Mouse (Mus musculus): Measurements from ENCODE around the gene Card10.

Gene Card10

DNA sequence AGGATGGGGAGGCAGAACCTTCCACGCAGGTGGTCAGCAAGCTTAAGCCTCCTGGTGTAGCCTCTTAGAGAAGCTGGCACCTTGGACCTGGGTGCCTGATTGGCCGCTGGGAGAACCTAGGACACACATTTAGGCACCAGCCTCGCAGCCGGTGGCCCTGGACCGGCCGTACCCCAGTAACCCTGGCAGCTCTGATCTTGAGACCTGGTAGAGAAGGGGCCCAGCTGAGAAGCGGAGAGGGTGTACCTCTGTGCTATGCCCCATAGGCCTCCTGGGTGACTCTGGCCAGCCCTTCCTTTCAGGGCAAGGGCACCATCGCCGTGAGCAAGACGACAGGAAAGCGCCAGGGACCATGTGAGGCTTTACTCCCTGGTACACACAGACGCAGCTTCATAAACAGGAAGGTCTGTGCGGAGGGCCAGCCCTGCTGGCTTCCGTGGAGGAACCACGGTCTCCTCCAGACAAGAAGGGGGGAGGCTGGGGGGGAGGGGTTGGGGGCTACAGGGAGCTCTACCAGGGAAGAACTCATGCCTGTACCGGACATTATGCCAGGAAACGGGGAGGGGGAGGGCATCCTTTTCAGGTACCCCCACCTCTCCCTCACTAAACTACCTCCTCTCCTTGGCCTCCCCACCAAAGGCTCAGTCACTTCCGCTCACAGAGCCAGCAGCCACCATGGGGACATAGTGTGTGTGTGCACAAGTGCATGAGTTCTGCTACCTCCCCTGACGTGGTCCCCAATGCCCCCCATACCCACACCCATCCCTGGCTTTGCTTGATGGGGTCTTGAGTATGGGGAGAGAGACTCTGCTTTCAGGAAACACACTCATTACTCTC is 31.1 kb downstream of the Card10 start:
- no peak for DNase-seq

DNA sequence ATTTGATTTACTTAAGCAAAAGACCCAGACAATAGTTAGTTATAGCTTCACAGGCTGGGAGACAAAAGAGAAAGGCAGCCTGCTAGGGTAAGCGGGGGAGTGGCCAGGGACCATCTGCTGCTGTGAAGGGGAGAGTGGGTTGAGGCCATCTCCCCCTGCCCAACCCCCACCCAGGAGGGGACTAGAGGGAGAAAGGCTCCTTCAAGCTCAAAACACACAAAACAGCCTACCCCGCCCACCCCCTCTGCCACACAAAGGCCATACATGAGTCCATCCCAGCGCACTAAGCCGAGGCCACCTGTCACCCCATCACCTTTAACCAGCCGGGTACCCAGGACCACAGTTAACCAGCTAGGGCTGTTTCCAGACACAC is 31.9 kb downstream of the Card10 start:
- no peak for DNase-seq

- no peak for DNase-seq
These were observed 32.4 kb downstream of the Card10 start for GRCm38 (mm10) chr15:78770234-78770982.

GRCm38 (mm10) chr15:78769064-78769463 is 33.8 kb downstream of the Card10 start:
- no peak for DNase-seq

GRCm38 (mm10) chr15:78763704-78764103 is 39.1 kb downstream of the Card10 start:
- DNase-seq = no peak

- no peak for DNase-seq
These were observed 39.6 kb downstream of the Card10 start for GRCm38 (mm10) chr15:78763210-78763609.

DNA sequence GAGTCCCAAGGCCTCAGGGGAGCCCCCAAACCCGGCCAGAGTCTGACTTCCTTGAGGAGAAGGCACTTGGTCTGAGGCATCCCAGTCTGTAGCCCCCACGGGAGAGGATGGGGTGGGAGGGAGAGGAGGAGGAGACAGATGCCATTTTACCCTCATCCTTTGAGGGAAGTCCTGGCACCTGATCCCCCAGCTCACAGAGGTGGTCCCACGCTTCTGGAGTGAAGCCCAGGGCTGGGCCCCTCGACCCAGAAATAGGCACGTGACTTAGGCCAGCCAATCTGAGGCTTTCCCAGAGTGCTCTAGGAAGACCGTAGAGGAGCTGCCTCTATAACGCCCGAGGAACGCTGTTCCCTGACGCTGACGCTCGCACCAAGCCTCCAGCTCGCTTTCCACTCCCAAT is 41.7 kb downstream of the Card10 start:
- DNase-seq = no peak

- DNase-seq = no peak
These were observed 44.7 kb downstream of the Card10 start for GRCm38 (mm10) chr15:78758132-78758531.

DNA sequence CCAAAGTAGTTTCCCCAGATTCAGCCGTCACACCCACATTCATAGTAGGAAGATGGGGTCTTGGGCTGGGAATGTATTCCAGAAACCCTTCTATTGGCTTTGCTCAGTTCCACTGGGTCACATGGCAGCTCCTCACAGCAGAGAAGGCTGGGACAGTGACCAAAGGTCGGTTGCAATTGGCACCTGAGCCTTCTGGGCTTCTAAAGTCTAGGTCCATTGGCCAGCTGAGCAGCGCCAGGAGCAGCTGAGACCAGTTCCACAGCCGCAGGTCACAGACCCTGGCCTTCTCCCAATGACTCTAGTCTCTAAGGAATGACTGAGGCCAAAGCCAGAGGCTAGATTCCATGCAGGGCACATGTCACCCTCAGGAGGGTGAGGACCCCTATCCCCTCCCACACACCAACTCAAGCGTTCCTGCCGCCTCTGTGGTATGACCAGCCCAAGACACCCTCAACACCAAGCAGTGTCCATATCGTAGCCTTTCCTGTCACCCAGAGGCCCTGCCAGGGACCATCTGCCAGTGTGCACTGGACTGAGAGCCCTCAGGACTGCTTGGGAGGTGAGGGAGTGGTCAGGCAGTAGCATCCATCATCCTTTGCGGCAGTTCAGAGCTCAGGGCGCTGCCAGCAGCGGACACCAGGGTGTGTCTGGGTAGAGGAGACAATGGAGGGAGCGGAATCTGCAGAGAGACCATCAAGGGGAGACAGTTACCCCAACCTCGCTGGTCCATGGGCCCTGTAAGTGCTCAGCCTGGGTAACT is 46.7 kb downstream of the Card10 start:
- no peak for DNase-seq

- no peak for DNase-seq
These were observed 47.6 kb downstream of the Card10 start for GRCm38 (mm10) chr15:78755226-78755625.

DNA sequence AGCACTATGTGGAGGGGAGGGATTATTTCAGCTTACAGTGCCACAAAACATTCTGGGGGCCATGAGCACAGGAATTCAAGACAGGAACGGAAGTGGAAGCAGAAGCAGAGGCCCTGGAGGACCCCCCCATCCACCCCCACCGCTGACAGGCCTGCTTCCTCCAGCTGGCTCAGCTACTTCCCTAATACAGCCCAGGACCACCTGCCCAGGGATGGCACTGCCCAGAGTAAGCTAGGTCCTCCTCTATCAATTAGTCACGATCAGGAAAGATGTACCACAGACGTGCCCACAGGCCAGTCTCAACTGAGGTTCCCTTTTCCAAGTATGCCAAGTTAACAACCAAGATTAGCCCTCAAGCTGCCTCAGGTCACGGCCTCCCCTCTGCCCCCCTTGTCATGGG is 48.7 kb downstream of the Card10 start:
- no peak for DNase-seq

DNA sequence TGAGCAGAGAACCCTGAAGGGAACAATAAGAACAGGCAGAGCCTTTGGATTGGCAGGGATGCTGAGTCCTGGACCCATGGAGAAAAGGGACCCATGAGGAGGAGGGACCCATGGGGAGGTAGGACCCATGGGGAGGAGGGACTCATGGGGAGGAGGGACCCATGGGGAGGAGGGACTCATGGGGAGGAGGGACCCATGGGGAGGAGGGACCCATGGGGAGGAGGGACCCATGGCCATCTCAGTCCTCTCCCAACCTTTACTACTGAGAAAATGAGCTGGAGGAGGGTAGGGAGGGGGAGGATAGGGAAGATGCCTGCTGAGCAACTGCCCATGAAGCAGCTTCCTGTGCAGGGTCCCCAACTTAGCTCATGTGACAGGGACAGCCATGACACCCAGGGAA is 49.9 kb downstream of the Card10 start:
- DNase-seq = no peak

- DNase-seq = no peak
These were observed 52.1 kb downstream of the Card10 start for GRCm38 (mm10) chr15:78750608-78751350.

- no peak for DNase-seq
These were observed 53.0 kb downstream of the Card10 start for GRCm38 (mm10) chr15:78749855-78750254.

- DNase-seq = peak; percentile 38 to 65
These were observed 58.6 kb downstream of the Card10 start for GRCm38 (mm10) chr15:78744206-78744605.

GRCm38 (mm10) chr15:78742831-78743230 is 60.0 kb downstream of the Card10 start:
- no peak for DNase-seq

DNA sequence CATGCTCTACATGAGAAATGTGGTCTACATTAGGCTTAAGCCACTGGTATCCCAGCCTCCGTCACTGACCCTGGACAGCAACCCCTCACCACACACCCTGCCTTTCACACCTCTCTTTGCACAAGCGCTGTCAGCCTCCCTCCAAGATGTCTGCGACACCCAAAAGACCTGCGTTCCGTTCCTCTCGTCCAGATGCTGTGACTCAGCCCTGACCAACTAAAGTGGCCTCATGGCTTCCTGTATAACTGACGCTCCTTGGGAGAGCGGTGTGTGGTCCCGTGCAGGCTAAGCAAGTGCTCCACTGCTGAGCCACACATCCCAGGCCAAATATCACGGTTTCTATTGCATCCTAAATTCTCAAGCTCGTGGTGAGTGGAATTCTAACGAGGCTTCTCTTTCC is 62.2 kb downstream of the Card10 start:
- DNase-seq = no peak

- no peak for DNase-seq
These were observed 65.7 kb downstream of the Card10 start for GRCm38 (mm10) chr15:78737146-78737545.

- DNase-seq = no peak
These were observed 66.2 kb downstream of the Card10 start for GRCm38 (mm10) chr15:78736681-78737100.

- DNase-seq = no peak
These were observed 66.7 kb downstream of the Card10 start for GRCm38 (mm10) chr15:78736181-78736579.

DNA sequence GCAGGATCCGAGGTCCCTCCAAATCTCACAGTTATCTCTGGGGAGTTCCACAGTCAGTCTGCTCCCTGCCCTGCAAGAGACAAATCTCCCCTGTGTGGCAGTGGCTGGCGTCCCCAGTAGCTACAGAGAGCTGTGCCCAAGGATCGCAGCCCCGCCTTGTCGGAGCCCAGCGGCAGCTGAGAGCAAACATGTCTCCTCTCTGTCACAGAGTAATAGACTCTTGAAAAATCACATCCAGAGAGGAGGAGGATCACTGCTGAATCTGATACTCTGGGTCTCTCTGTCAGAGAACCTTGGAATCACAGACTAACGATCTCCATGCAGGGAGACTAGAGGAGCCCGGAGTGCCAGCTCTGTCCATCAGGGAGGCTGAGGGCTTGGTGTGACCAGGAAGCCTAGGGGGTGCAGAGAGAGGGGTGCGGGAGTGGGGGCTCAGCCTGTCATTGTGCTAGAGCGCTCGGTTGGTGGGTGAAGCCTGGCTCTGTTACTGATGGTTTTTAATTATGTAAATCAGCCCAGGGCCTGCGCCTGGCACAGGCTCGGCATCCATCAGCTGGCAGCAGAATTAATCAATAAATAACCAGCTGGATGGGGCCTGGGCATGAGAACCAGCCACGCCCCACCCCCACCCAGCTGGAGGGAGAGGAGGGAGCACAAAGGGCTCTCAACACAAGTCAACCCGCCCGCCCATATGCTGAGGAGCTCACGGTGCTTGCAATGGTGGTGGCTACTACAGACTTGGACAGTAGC is 67.2 kb downstream of the Card10 start:
- DNase-seq = no peak

DNA sequence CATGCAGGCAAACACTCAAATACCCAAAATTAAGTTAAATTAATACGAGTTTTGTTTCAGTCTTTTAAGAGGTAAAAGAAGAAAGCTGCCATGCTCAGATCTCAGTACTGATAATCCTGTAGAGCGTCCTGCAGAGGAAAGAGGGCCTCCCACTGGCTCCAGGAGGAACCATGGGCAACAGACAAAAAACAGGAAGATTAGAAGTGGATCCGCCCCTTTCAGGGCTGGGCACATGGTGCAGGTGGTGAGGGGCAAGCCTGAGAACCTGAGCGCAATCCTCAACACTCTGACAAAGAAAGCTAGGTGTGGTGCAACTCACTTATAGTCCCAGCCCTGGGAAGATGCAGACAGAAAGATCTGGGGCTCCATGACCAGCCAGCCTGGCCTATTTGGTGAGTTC is 71.0 kb downstream of the Card10 start:
- DNase-seq = no peak
